Mouse (Mus musculus) forebrain, postnatal 0 days (tissue): ENCODE measurements around the gene Gatad2a. TPM values are rescaled to one million over a fixed set of nuclear protein-coding genes. Genes with fewer than 3 reads are reported as not detected.

ENCODE experiments used
- ATAC-seq: fragments of 200-750 bp; cut with Nextera tagmentation; 2 replicates; pipeline ENCODE4 v1.8.0; 2017; ENCODE audit warnings: mild to moderate bottlenecking, moderate library complexity
- DNase-seq: peaks from one replicate; pipeline ENCODE4 v3.0.0-alpha.2; 2015
- H3K27ac ChIP-seq: fragments of 300-500 bp; sonication (generic); 2 replicates; pipeline ENCODE4 v1.5.1; 2014; ENCODE audit warnings: low read depth, mild to moderate bottlenecking, antibody characterized with exemption, low read length, moderate library complexity, mixed read lengths
- H3K27me3 ChIP-seq: fragments of 300-500 bp; sonication (generic); 2 replicates; pipeline ENCODE4 v1.6.1; 2014; ENCODE audit warnings: mild to moderate bottlenecking, low read length, mixed read lengths; ENCODE audit not compliant: insufficient read depth
- H3K36me3 ChIP-seq: fragments of 300-500 bp; sonication (generic); 2 replicates; pipeline ENCODE4 v1.6.1; 2014; ENCODE audit warnings: mild to moderate bottlenecking, moderate library complexity; ENCODE audit not compliant: insufficient read depth
- H3K4me1 ChIP-seq: fragments of 300-500 bp; sonication (generic); 2 replicates; pipeline ENCODE4 v1.6.1; 2014; ENCODE audit warnings: antibody characterized with exemption; ENCODE audit not compliant: insufficient read depth
- H3K4me2 ChIP-seq: fragments of 300-500 bp; sonication (generic); 2 replicates; pipeline ENCODE4 v1.6.1; 2014; ENCODE audit warnings: low read depth, mild to moderate bottlenecking, moderate library complexity
- H3K4me3 ChIP-seq: fragments of 300-500 bp; sonication (generic); 2 replicates; pipeline ENCODE4 v1.5.1; 2014; ENCODE audit warnings: low read depth, low read length, mixed read lengths
- H3K9ac ChIP-seq: fragments of 300-500 bp; sonication (generic); 2 replicates; pipeline ENCODE4 v1.6.1; 2014; ENCODE audit warnings: mild to moderate bottlenecking
- H3K9me3 ChIP-seq: fragments of 300-500 bp; sonication (generic); 2 replicates; pipeline ENCODE4 v1.6.1; 2016; ENCODE audit warnings: low read length
- CTCF ChIP-seq: sonication (generic); IDR thresholded peaks from 2 replicates; pipeline ENCODE4 v1.5.1; 2016; ENCODE audit warnings: antibody characterized with exemption, control low read depth, low read depth
- WGBS: fragments of 180-500 bp; shearing (Covaris S2); extraction: QIAGEN DNeasy Blood & Tissue Kit; methylation state at CpG from one replicate; pipeline ENCODE4 v1.1.7; 2014; 5-methylcytosine and 5-hydroxymethylcytosine counted together
- polyA plus RNA-seq: library from polyadenylated mRNA; unstranded; fragments of >200 nt; fragmentation: Nextera tagmentation; extraction: Ambion mirVana; gene quantifications from 2 replicates; pipeline ENCODE4 v1.2.1, GENCODE M21; 2015
- total RNA-seq: library from RNA; depleted of rRNA; stranded (reverse); fragments of >200 nt; gene quantifications from 2 replicates; pipeline ENCODE4 v1.2.3, GENCODE M21; 2014

The Gatad2a gene
- total and polyA plus RNA-seq, 2 experiments from 2014 or later, result 24.9 to 27.8 TPM

- 49% methylated on average over 10 of the region's 10 CpGs for WGBS
- DNase-seq (no peak), ATAC-seq (no peak)
- H3K4me3 ChIP-seq, result no peak overlapping the region
- peaks cover 3% of the 10 kb centered on the region; the same call in 1 of the 2 replicates for H3K36me3 ChIP-seq
- H3K27me3 ChIP-seq, result peaks cover 8% of the 10 kb centered on the region
- H3K27ac ChIP-seq, result no peak overlapping the region
- H3K9ac ChIP-seq, result no peak overlapping the region
- no peak overlapping the region for H3K4me2 ChIP-seq
- H3K9me3 ChIP-seq, result no peaks in the 10 kb centered on the region
- TF ChIP-seq CTCF, result no peak
- 0 out of 2 replicates have a peak, but pooled peaks cover 6% of the 10 kb centered on the region for H3K4me1 ChIP-seq
Observed at GRCm38 (mm10) chr8:69876097-69876496, 120.1 kb downstream of the Gatad2a start.

DNA sequence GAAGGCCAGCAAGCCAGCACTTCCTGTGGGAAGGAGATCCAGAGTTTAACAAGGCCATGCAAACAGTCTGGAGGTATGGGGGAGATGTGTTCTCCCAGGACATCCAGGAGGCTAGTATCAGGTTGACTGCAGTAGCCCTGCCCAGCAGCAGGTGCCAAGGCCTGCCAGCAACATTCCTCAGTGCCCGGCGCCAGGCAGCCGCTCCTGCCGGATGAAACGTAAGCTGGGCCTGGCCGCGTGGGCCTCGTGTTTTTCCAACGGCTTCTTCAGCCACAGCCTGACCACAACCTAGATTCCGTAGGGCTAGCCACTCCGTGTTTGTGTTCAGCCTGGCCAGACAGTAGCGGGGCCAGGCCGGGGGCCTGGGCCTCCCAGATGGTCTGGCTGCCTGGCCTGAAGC is 121.5 kb downstream of the Gatad2a start:
- H3K9ac ChIP-seq, result no peak overlapping the region
- H3K4me2 ChIP-seq, result no peak overlapping the region
- 83% methylated on average over 13 of the region's 13 CpGs for WGBS
- no peaks in the 10 kb centered on the region for H3K4me1 ChIP-seq
- DNase-seq (no peak), ATAC-seq (no peak)
- no peaks in the 10 kb centered on the region for H3K9me3 ChIP-seq
- H3K27ac ChIP-seq, result no peak overlapping the region
- no peaks in the 10 kb centered on the region for H3K27me3 ChIP-seq
- no peak for TF ChIP-seq CTCF
- H3K4me3 ChIP-seq, result no peak overlapping the region
- peaks cover 3% of the 10 kb centered on the region; the same call in 1 of the 2 replicates for H3K36me3 ChIP-seq

- H3K4me1 ChIP-seq, result no peaks in the 10 kb centered on the region
- WGBS, result 12% methylated on average over 9 of the region's 9 CpGs
- DNase-seq (peak; percentile 85), ATAC-seq (peak; percentile 17; the same call in 1 of the 2 replicates)
- peak; percentile 84 for TF ChIP-seq CTCF
- H3K36me3 ChIP-seq, result peaks cover 3% of the 10 kb centered on the region; the same call in 1 of the 2 replicates
- no peak overlapping the region for H3K27ac ChIP-seq
- no peaks in the 10 kb centered on the region for H3K9me3 ChIP-seq
- no peak overlapping the region for H3K9ac ChIP-seq
- H3K4me2 ChIP-seq, result no peak overlapping the region
- no peak overlapping the region for H3K4me3 ChIP-seq
- H3K27me3 ChIP-seq, result no peaks in the 10 kb centered on the region
Observed at GRCm38 (mm10) chr8:69874155-69874554, 122.0 kb downstream of the Gatad2a start.

- H3K4me3 ChIP-seq, result no peak overlapping the region
- H3K9ac ChIP-seq, result no peak overlapping the region
- no peak overlapping the region for H3K27ac ChIP-seq
- TF ChIP-seq CTCF, result no peak
- H3K36me3 ChIP-seq, result peaks cover 3% of the 10 kb centered on the region; the same call in 1 of the 2 replicates
- WGBS, result 92% methylated on average over 6 of the region's 6 CpGs
- no peak overlapping the region for H3K4me2 ChIP-seq
- H3K9me3 ChIP-seq, result no peaks in the 10 kb centered on the region
- H3K27me3 ChIP-seq, result no peaks in the 10 kb centered on the region
- ATAC-seq (no peak), DNase-seq (no peak)
- no peaks in the 10 kb centered on the region for H3K4me1 ChIP-seq
Observed at GRCm38 (mm10) chr8:69870907-69871306, 125.3 kb downstream of the Gatad2a start.

- Histone ChIP-seq H3K27ac (no peak overlapping the region), H3K9me3 (no peaks in the 10 kb centered on the region), H3K36me3 (peaks cover 3% of the 10 kb centered on the region; the same call in 1 of the 2 replicates), H3K27me3 (no peaks in the 10 kb centered on the region), H3K9ac (no peak overlapping the region), H3K4me3 (no peak overlapping the region), H3K4me2 (no peak overlapping the region), H3K4me1 (no peaks in the 10 kb centered on the region)
- DNase-seq (no peak), ATAC-seq (no peak)
- WGBS, result 84% methylated on average over 11 of the region's 11 CpGs
- no peak for TF ChIP-seq CTCF
Observed at GRCm38 (mm10) chr8:69870003-69870765, 126.0 kb downstream of the Gatad2a start.

DNA sequence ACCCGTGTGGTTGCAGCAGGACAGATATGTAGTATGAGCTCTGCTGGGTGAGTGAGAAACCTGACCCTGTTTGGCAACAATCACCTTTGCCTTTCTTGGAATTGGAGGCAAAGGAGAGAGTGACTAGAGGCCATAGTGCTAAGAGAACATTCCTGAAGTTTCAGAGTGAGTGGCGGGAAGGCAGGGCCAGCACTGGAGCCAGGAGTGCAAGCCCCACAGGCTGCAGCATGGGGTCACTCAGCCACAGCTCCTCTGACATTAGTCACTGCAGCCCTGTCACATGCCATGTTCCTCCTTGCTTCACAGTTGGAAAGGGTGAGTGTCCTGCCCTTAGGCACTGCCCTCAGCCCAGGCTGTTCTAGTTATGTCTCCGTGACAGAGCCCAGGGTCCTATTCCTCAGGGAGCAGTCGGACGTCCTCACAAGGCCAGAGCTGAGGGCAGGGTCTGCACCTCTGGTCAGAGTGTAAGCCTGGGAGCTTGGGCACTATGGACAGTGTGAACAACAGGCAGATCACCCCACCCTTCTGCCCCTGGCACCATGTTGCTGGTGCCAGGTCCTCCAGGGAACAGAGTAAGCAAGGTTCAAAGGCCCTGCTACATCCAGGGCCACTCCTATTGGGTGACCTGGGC is 128.4 kb downstream of the Gatad2a start:
- no peak for ATAC-seq
- no peak overlapping the region for H3K4me2 ChIP-seq
- 87% methylated on average over 5 of the region's 5 CpGs for WGBS

GRCm38 (mm10) chr8:69864180-69864579 is 132.0 kb downstream of the Gatad2a start:
- Histone ChIP-seq H3K4me1 (no peaks in the 10 kb centered on the region), H3K9ac (no peak overlapping the region), H3K36me3 (peaks cover 14% of the 10 kb centered on the region), H3K27me3 (no peaks in the 10 kb centered on the region), H3K27ac (no peak overlapping the region), H3K4me3 (no peak overlapping the region), H3K9me3 (no peaks in the 10 kb centered on the region), H3K4me2 (no peak overlapping the region)
- no peak for TF ChIP-seq CTCF
- DNase-seq (no peak), ATAC-seq (no peak)
- WGBS, result 82% methylated on average over 5 of the region's 5 CpGs

More for the DNA sequence above, 128.4 kb downstream of the Gatad2a start:
- Histone ChIP-seq H3K4me3 (no peak overlapping the region), H3K27ac (no peak overlapping the region), H3K9me3 (no peaks in the 10 kb centered on the region), H3K27me3 (no peaks in the 10 kb centered on the region), H3K9ac (no peak overlapping the region), H3K4me1 (no peaks in the 10 kb centered on the region), H3K36me3 (peaks cover 9% of the 10 kb centered on the region)
- TF ChIP-seq CTCF, result no peak
- no peak for DNase-seq
